Mouse (Mus musculus): ENCODE results near the gene Nfya.

Gene Nfya

GRCm38 (mm10) chr17:48434479-48434878 is 24.8 kb upstream of the Nfya start:
- CTCF ChIA-PET = interaction anchor here in 3 of 4 experiments (0.9 to 4.4 kb wide), 11 partner anchors 9 to 333 kb away, joined by 3 to 24 read pairs (median 6); partner anchors contain the start of genes Nfya (in 1 of the 3) and Oard1 (in 1 of the 3)
- POLR2A ChIA-PET = interaction anchor here in 3 of 4 experiments (0.7 to 4.1 kb wide), 17 partner anchors 9 to 56 kb away, joined by 3 to 26 read pairs (median 6); partner anchors contain the start of genes Tspo2 (in 2 of the 3) and Unc5cl (in 1 of the 3)

- ChIA-PET CTCF (interaction anchor here in 3 of 4 experiments (0.6 to 4.4 kb wide), 17 partner anchors 9 to 498 kb away, joined by 3 to 24 read pairs (median 5); partner anchors contain the start of genes Lrfn2 (in 1 of the 3), Nfya (in 1 of the 3), Oard1 (in 1 of the 3) and Tspo2 (in 1 of the 3)), POLR2A (interaction anchor here in 2 of 4 experiments (0.6 to 4.1 kb wide), 16 partner anchors 10 to 678 kb away, joined by 3 to 26 read pairs (median 6); partner anchors contain the start of genes Nfya (in 2 of the 2), Oard1 (in 2 of the 2), Tspo2 (in 2 of the 2) and Unc5cl (in 1 of the 2))
Measured at GRCm38 (mm10) chr17:48433689-48434330, 24.1 kb upstream of the Nfya start.

DNA sequence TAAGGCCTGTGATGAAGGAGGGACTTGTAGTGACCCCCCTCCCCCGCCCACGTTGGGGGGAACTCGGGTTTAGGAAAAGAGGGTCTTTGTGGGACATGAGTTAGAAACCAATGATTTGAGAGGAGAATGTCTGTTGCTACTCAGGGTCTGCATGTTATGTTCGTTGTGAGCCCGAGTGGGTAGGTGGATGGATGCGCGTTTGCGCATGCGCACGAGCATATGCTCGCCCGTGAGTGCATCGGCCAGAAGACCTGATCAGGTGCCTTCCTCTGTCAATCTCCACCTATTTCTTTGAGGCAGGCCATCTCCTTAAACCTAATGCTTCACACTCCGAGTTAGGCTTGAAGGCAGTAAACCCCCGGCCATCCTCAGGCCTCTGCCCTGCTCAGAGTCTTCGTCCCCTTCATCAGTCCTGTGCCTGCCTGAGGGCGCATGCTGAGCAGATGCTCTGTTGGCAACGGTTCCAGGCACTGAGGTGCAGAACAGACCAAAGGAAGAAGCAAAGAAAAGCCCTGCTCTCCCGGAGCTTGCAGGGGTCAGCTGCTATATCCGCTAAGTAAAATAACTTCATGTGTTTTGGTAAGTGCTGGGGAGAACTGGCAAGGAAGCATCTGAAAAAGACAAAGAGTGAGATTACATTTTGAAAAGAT is 23.4 kb upstream of the Nfya start:
- ChIA-PET POLR2A (interaction anchor here in 3 of 4 experiments (0.6 to 4.1 kb wide), 18 partner anchors 8 to 1541 kb away, joined by 3 to 26 read pairs (median 4); partner anchors contain the start of genes Nfya (in 1 of the 3), Oard1 (in 1 of the 3) and Tspo2 (in 1 of the 3)), CTCF (interaction anchor here in 3 of 4 experiments (0.6 to 4.4 kb wide), 13 partner anchors 12 to 1766 kb away, joined by 3 to 24 read pairs (median 5); partner anchors contain the start of genes Nfya (in 1 of the 3), Oard1 (in 1 of the 3), Tspo2 (in 1 of the 3) and Unc5cl (in 1 of the 3))

GRCm38 (mm10) chr17:48432158-48432980 is 22.7 kb upstream of the Nfya start, which contains the start of gene Apobec2:
Gene Apobec2, minus strand, starts transcription at chr17:48432930.
- CTCF ChIA-PET = interaction anchor here in 3 of 4 experiments (0.6 to 4.4 kb wide), 6 partner anchors 21 to 1765 kb away, joined by 3 to 10 read pairs (median 4); partner anchors contain the start of gene Unc5cl (in 1 of the 3)

GRCm38 (mm10) chr17:48431054-48431453 is 21.3 kb upstream of the Nfya start:
- CTCF ChIA-PET = interaction anchor here in 1 of 4 experiments (4.4 kb wide), 1 partner anchor 37 kb away, joined by 10 read pairs; no protein-coding TSS in a partner anchor
- POLR2A ChIA-PET = interaction anchor here in 3 of 4 experiments (0.9 to 2.4 kb wide), 7 partner anchors 9 to 537 kb away, joined by 4 to 9 read pairs (median 5); partner anchors contain the start of gene Tspo2 (in 1 of the 3)

More at GRCm38 (mm10) chr17:48432158-48432980, 22.7 kb upstream of the Nfya start, which contains the start of gene Apobec2:
- POLR2A ChIA-PET = interaction anchor here in 3 of 4 experiments (0.6 to 4.1 kb wide), 17 partner anchors 9 to 1540 kb away, joined by 3 to 26 read pairs (median 4); partner anchors contain the start of genes Nfya (in 1 of the 3) and Oard1 (in 1 of the 3)

- POLR2A ChIA-PET = interaction anchor here in 3 of 4 experiments (0.7 to 2.4 kb wide), 8 partner anchors 9 to 537 kb away, joined by 3 to 9 read pairs (median 4); partner anchors contain the start of gene Tspo2 (in 1 of the 3)
- CTCF ChIA-PET = interaction anchor here in 1 of 4 experiments (0.6 kb wide), 1 partner anchor 526 kb away, joined by 5 read pairs; no protein-coding TSS in a partner anchor
Measured at GRCm38 (mm10) chr17:48430394-48430793, 20.7 kb upstream of the Nfya start.

- ChIA-PET CTCF (interaction anchor here in 2 of 4 experiments (0.6 to 1.0 kb wide), 4 partner anchors 16 to 1471 kb away, joined by 3 to 11 read pairs (median 3); no protein-coding TSS in a partner anchor), POLR2A (interaction anchor here in 3 of 4 experiments (0.6 to 3.8 kb wide), 13 partner anchors 9 to 188 kb away, joined by 3 to 22 read pairs (median 4); partner anchors contain the start of genes Nfya (in 2 of the 3), Oard1 (in 2 of the 3), Tspo2 (in 1 of the 3) and Unc5cl (in 1 of the 3))
Measured at GRCm38 (mm10) chr17:48427852-48428530, 18.3 kb upstream of the Nfya start.

DNA sequence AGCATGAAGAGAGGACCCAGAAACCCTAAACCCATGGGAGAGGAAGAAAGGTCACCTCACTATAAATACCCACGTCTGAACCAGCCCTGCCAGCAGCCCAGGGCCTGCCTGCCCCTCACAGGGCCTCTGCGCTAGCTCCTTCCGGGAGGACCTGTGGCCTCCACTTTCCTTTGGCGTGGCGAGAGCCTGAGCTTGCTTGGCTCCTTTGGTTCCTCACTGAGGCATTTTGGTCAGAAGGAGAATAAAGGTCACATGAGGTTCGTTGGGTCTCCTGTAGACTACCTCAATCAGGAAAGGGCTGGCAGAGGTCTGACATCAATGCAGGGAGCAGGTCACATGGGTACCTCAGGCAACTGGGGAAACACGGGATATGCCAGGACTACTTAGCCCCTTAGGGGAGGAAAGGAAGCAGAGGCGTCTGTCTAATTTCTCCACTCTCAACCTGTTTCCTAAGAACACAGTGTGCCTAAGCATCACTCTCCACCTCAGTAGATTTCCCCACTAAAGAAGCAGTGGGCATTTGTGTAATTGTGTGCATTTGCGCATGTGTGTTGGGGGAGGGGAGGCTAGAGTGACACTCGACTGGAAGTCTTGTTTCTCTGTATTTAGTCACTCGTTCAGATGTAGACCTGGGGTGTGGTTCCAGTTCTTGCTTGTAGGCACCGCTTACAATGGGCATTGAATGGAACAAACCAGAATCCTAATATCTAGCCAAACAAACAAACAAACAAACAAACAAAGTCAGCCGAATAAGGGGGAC is 17.5 kb upstream of the Nfya start:
- POLR2A ChIA-PET = interaction anchor here (0.5 to 6.1 kb wide), 18 partner anchors 9 to 395 kb away, joined by 3 to 45 read pairs (median 3); partner anchors contain the start of genes Nfya (in 3 of the 4) and Oard1 (in 3 of the 4)
- CTCF ChIA-PET = interaction anchor here in 1 of 4 experiments (1.1 to 2.1 kb wide), 2 partner anchors 9 to 40 kb away, joined by 3 to 9 read pairs; no protein-coding TSS in a partner anchor

DNA sequence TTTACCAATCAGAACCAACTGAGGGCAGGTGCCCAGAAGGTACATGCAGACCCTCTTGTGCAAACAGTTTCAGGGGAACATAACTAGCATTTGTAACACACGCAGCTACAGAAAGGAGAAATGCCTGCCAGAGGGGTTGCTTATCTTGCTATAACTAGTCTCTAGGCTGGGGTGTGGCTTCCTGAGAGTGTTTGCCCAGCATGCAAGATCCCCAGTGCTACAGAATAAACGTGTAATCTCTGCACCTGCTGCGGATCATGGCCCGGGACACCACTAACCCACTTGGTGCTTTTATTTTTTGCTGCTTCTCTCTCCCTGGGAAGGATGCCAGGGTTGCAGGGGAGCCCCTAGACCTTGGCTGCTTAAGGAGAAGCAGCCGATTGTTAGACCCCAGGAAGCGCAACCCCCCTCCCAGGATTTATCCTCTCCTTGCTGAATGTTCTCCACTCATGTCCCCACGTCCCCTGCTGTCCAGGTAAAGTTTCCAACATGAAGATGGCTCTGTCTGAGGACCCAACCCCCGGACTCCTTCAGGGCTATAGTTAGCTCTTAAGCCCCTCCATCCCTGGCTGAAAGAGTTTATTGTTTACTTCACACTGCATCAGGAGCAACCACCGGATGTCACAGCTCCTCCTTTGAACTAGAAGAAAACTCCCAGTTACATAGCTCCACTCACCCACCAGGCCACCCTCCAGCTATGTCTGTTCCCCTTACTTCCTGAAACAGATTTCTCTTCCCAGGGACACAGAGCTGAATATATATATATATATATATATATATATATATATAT is 16.3 kb upstream of the Nfya start:
- POLR2A ChIA-PET = interaction anchor here in 3 of 4 experiments (0.6 to 6.1 kb wide), 20 partner anchors 10 to 190 kb away, joined by 3 to 45 read pairs (median 4); partner anchors contain the start of genes Nfya (in 3 of the 3) and Oard1 (in 3 of the 3)
- CTCF ChIA-PET = interaction anchor here in 3 of 4 experiments (0.6 to 2.1 kb wide), 7 partner anchors 11 to 306 kb away, joined by 3 to 9 read pairs (median 3); no protein-coding TSS in a partner anchor

GRCm38 (mm10) chr17:48424237-48424636 is 14.5 kb upstream of the Nfya start:
- ChIA-PET POLR2A (interaction anchor here in 3 of 4 experiments (0.7 to 6.1 kb wide), 14 partner anchors 9 to 1211 kb away, joined by 3 to 45 read pairs (median 4); partner anchors contain the start of genes Nfya (in 2 of the 3) and Oard1 (in 2 of the 3)), CTCF (interaction anchor here in 3 of 4 experiments (0.6 to 0.7 kb wide), 3 partner anchors 15 to 55 kb away, joined by 4 to 15 read pairs (median 4); no protein-coding TSS in a partner anchor)

GRCm38 (mm10) chr17:48419571-48419970 is 9.9 kb upstream of the Nfya start:
- CTCF ChIA-PET = no interaction called here
- POLR2A ChIA-PET = interaction anchor here in 1 of 4 experiments (1.5 to 2.3 kb wide), 2 partner anchors 9 to 14 kb away, joined by 6 to 7 read pairs; no protein-coding TSS in a partner anchor

GRCm38 (mm10) chr17:48418781-48419180 is 9.1 kb upstream of the Nfya start:
- CTCF ChIA-PET = no interaction called here

DNA sequence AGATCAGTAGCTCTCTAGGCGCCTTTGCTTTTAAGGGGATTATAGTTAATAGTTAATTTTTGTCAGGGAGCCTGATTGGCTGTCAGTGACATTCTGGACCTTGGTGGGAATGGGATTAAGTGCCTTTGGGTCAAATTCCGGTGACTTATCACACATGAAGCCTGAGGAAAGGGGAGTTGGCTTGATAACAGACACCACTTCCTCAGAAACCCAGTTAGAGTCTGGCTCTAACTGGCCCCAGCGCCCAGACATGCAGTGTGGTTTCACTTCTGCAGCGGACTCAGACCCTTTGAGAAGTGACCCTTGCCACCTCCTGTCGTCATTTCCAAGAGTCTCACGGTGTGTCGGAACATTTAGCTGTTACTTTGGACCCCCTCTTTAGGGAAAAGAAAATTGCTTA is 8.5 kb upstream of the Nfya start:
- POLR2A ChIA-PET = interaction anchor here in 3 of 4 experiments (0.5 to 2.3 kb wide), 7 partner anchors 10 to 852 kb away, joined by 3 to 9 read pairs (median 5); no protein-coding TSS in a partner anchor

More at GRCm38 (mm10) chr17:48418781-48419180, 9.1 kb upstream of the Nfya start:
- POLR2A ChIA-PET = interaction anchor here in 3 of 4 experiments (0.5 to 2.3 kb wide), 6 partner anchors 10 to 788 kb away, joined by 3 to 9 read pairs (median 5); no protein-coding TSS in a partner anchor

GRCm38 (mm10) chr17:48417521-48417920 is 7.8 kb upstream of the Nfya start:
- CTCF ChIA-PET = no interaction called here
- POLR2A ChIA-PET = interaction anchor here in 3 of 4 experiments (0.6 to 2.3 kb wide), 3 partner anchors 11 to 176 kb away, joined by 5 to 9 read pairs (median 7); no protein-coding TSS in a partner anchor

More for the DNA sequence above, 8.5 kb upstream of the Nfya start:
- CTCF ChIA-PET = no interaction called here
